Mouse (Mus musculus) retina, embryonic 14.5 days (tissue): ENCODE data around the gene Dnm1l.
A peak's percentile ranks its signal among the peaks of the same experiment; 100 is the strongest.
"Not testable (repeated sequence)": the region's sequence is repeated elsewhere in the genome, so short reads cannot be mapped to it uniquely, and the experiment has no call there.

Experiments used
- DNase-seq: peaks from one replicate; pipeline ENCODE4 v3.0.0-alpha.2; 2015; ENCODE audit warnings: low spot score

Dnm1l gene

DNA sequence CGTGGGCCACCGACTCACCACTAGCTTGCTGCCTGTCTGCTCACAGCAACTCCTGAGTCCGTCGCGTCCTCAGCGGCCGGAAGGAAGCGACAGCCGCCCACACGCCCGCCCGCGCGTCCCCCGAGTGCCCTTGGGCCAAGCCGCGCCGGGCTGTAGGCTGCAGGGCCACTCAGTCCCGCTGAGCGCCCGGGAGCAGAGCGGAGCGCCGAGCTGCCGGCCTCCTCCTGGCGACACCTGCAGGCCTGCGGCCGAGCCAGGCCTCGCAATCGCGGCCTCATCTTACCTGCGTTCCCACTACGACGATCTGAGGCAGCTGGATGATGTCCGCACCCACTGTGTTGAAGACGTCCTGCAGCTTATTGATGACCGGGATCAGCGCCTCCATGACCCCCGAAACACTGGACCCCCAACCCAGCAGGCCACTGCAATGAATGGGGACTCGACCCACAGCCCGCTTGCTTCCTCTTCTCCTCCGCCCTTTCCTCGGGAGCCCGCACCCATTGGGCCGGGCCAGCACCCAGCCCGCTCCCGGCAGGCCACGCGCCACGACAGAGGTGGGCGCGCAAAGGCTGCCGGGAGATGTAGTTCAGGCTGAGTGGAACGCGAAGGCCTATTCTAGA lies at the start of gene Dnm1l:
Gene Dnm1l (minus strand): TSS at position 479 of the 620 bp plus-strand sequence.
- DNase-seq: peak; percentile 90

DNA sequence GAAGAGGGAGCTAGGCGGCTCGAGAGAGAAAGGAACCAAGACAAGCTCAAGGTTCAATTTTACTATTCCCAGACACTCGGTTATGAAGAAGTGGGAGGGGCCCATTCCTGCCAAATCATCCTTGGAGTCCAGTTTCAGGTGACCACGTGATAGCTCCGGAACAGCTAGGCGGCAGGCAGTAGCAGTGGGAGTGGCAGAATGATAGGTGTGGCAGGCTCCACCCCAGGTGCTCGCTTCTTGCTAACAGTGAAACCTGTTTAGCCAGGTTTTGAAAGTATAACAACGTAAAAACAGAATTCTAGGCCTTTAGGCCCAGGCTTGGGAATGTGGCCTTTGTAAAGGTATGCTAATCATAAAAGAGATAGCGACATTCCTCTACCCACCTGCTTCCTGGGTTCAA lies 8.5 kb upstream of the Dnm1l start:
- DNase-seq: not testable (repeated sequence)

DNA sequence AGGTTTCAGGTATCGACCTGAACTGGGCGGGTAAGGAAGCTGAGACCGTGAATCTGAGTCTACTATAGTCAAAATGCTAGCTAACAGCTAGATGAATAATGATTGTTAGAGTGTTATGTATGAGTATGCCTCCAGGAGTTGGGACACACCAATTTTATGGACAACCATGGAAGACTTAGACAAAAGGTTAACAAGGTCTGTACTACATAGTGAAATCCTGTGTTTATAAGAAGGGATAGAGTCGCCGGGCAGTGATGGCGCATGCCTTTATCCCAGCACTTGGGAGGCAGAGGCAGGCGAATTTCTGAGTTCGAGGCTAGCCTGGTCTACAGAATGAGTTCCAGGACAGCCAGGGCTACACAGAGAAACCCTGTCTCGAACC lies 333 bp upstream of the Dnm1l start:
- not testable (repeated sequence) for DNase-seq

- no peak for DNase-seq
Measured at GRCm38 (mm10) chr16:16357908-16358307, 851 bp downstream of the Dnm1l start.

DNA sequence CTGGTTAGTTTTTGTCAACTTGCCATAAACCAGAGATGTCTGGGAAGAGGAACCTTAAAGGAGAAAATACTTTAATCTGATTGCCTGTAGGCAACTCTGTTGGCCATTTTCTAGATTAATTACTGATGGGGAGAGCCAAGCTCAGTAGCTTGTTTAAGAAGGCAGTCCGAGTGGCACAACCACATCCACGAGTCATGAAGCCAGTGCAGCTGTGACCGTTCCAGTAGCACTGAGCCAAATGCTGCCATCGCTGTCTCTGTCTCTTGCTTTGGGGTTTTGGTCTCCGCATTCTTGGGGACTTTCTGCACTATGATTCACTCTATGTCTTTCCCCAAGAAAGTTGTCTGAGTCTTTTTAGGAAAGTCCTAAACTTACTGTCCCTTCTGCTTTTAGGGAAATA lies 12.3 kb downstream of the Dnm1l start:
- DNase-seq: no peak

DNA sequence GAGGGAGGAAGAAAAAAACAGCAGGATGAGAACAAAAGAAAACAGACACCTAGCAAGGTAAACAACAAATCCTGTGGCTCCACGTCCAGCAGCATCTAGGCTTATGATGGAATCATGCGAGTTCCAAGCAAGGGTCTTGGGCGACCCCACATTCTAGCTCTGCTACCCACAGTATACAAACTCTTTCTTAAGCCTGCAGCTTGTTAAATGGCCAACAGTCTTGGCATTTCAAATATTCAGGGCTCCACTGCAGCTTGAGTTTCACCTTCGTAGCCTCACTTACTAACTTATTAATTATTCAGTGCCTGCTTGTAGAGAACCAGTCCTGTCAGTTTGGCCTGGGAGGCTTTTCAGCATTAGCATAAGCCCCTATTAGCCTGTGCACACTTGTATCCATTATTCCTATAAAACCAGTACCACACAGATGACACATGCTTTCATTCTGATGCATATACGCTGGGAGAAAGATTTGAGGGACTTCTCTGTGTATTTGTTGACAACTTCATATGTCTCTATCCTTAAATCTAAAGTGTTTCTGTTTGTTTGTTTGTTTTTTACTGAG lies 32.9 kb downstream of the Dnm1l start:
- DNase-seq: no peak

DNA sequence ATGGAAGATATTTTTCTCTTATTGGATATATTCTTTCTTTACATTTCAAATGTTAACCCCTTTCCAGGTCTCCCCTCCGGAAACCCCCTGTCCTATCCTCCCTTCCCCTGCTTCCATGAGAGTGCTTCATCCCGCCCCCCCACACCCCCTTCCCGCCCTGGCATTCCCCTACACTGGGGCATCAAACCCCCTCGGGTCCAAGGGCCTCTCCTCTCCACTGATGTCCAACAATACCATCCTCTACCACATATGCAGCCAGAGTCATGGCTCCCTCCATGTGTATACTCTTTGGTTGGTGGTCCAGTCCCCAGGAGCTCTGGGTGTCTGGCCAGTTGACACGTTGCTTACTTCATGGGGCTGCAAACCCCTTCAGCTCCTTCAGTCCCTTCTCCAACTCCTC lies 47.4 kb downstream of the Dnm1l start:
- DNase-seq: no peak

GRCm38 (mm10) chr16:16303888-16304287 lies 54.9 kb downstream of the Dnm1l start:
- peak; percentile 54 for DNase-seq

DNA sequence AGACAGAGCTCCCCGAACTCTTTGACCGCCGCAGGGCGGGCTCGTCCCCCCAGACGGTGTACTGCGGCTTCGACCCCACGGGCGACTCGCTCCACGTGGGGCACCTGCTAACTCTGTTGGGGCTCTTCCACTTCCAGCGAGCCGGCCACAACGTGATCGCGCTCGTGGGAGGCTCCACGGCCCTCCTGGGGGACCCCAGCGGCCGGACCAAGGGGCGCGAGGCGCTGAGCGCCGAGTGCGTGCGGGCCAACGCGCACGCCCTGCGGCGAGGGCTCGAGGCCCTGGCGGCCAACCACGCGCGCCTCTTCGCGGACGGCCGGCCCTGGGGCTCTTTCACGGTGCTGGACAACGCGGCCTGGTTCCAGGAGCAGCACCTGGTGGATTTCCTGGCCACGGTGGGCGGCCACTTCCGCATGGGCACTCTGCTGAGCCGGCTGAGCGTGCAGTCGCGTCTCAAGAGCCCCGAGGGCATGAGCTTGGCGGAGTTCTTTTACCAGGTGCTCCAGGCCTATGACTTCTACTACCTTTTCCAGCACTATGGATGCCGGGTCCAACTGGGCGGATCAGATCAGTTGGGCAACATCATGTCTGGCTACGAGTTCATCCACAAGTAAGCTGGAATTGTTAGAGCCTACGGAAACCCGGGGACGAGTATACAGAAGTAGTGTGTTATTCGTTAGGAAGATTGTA lies 55.5 kb downstream of the Dnm1l start:
- peak; percentile 48 for DNase-seq

- DNase-seq: peak; percentile 91
Measured at GRCm38 (mm10) chr16:16302369-16303137, 56.2 kb downstream of the Dnm1l start, which contains the start of gene Yars2. Gene Yars2, plus strand, starts transcription at chr16:16302965.

GRCm38 (mm10) chr16:16273752-16274151 lies 85.0 kb downstream of the Dnm1l start:
- DNase-seq: no peak

DNA sequence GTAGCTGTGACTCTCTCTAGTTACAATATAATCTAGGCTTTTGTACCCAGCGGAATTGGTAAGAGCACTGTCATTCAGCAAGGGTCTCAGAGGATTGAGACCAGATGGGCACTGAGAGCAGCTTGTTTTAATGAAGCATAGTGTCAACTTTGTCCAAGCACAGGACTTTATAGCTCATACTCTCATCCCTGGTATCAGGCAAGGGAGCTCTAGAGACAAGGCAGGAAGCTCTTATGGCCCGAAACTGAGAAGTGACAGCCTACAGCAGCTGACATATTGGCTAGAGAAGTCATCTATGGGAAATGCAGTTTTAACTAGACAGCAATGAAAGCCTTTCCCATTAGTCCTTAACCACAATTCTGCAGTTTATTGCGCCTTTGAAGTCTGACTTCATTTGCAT lies 85.8 kb downstream of the Dnm1l start:
- no peak for DNase-seq

GRCm38 (mm10) chr16:16262436-16262835 lies 96.3 kb downstream of the Dnm1l start:
- no peak for DNase-seq
